Mouse (Mus musculus): Measurements from ENCODE around the gene Tle3.

Gene Tle3

DNA sequence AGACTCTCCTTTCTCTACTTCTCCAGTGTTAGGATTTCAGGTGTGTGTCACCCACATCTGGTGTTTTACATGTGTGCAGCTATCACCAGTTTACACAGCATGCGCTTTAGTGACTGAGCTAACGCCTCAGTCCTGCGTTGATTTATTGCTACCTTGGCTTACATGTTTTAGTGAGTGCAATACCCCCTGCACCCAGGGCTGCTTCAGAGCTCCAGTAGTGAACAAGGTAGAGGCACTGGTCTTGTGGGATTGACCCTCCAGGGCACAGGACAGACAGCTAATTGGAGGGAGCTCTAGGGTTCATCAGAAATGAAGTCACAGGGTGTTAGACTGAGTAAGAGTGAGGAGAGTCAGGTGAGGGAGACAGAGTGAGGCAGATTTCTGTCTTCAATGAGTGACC is 12.4 kb upstream of the Tle3 start:
- no peak for DNase-seq

GRCm38 (mm10) chr9:61360163-61360562 is 12.0 kb upstream of the Tle3 start:
- DNase-seq: no peak

DNA sequence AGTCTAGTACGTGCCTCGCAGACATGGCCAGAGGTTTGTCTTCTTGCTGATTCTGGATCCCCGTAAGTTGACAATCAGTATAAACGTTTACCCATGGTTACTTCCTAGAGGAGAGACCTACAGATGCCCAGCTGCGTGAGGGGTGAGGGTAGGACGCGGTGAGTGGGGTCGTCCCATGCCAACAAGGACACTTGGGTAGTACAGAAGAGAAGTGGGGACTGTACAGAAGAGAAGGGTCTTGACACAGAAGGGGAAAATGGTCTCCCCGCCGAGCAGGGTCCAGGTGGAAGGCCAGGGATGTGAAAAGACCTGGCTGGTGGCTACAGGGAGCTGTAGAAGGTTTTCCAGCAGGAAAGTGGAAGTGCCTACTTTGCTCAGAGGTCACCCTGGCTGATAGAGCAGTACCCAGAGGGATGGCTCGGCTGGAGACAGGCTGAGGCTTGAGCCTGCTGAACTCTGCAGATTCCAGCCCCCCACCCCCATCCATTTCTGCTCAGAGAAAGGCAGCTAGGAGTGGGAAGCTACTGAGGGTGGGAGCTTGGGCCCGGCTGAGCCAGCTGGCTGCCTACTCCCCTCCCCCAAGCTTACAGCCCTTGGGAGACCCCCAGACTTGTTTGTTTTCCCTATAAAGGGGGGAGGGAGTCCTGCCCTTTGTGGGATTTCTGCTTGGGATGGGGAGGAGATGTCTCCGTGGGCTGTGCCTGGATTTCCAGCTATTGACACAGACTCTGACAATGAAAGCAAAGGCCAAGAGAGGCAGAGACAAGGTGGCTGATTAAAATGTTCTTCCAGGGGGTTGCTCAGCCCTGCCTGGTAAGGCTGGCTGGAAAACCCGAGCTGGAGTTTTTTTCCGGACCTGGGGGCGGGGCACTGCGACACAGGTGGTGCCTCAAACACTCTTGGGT is 11.2 kb upstream of the Tle3 start:
- DNase-seq: peak; percentile 53

GRCm38 (mm10) chr9:61363194-61363593 is 9.0 kb upstream of the Tle3 start:
- DNase-seq: no peak

DNA sequence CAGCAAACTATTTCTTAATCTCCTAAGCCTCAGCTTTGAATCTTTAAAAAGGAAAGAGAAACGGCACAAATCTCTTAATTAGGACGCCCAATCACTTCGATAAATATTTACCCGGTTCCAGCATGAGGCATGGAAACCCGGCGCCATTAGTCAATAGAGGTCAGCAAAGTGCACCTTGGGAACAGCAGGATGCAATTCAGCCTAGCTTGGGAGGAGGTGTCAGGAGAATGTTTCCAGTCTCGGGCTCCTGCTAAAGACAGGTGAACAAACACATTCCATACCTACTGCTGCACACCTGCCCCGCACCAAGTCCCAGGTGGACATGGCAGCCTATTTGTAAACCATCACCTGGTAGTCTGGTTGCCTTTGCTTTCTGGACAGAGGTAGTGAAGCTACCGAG is 6.1 kb upstream of the Tle3 start:
- no peak for DNase-seq

DNA sequence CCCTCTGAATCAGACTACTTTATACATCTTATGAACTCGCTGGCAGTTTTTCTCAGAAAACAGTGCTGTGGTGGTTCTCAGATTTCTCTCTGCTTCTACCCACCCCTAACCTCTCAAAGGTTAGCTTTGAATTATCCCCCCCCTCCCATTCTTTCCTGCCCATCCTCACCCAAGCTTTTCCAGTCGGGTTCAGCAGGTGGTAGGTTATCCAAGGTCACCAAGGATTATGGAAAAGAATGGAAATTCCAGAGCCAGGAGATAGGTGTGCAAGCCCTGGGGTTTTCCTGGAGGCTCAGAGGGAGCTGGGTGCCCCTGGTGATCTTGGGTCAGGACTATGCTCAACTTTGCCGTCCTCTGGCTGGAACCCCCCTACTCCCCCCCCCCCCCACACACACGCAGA is 5.0 kb upstream of the Tle3 start:
- DNase-seq: no peak

GRCm38 (mm10) chr9:61367857-61368566 is 4.2 kb upstream of the Tle3 start:
- DNase-seq: no peak

- peak; percentile 64 for DNase-seq
Measured at GRCm38 (mm10) chr9:61368567-61369240, 3.5 kb upstream of the Tle3 start.

GRCm38 (mm10) chr9:61369316-61370273 is 2.6 kb upstream of the Tle3 start:
- DNase-seq: peak; percentile 49

GRCm38 (mm10) chr9:61370454-61370888 is 1.7 kb upstream of the Tle3 start:
- DNase-seq: peak; percentile 99

GRCm38 (mm10) chr9:61370889-61371754 is 1.0 kb upstream of the Tle3 start:
- DNase-seq: peak; percentile 66

GRCm38 (mm10) chr9:61372510-61372975 is 377 bp downstream of the Tle3 start:
- no peak for DNase-seq

DNA sequence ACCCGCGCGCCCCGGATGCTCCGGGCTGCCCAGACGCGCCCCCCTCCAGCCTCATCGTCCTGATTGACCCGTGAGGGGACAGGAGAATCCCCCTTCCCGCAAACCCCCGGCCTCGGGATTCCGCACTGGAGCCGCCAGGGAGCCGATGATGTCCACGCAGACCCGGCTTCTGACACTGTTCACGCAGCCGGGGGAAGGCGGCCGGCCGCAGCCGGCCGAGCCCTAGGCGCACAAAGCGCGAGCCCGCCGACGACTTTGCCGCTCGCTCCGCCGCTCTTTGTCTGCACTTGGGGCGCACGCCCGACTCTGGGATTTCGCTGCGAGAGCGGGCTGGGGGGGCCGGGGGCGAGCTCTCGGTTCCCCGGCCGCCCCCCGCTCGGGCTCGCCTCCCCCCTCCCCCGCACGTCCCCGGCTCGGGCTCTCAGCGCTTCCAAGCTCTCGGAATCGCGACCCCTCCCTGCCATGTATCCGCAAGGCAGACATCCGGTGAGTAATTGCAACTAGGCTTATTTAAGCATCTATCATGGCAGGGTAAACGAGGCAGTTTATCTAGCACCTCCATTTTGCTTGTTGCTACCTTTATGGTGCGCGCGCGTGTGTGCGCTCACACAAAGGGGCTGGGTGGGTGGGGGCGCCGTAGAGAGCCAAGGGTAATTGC is 939 bp downstream of the Tle3 start:
- DNase-seq: no peak

DNA sequence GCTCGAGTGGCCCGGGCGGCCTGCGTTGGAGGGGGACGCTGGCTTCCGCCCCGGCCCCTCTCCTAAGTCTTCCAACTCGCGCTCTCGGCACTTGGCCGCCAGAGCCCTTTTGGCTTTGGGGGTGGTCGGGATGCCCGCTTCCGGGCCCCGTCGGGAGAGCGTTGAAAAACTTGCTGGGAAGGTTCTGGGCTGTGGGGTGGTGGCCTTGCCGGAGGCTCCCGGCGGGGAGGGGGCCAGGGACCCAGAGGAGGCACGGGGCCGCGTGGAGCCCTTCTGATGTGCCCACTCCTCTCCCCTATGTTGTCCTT is 1.4 kb downstream of the Tle3 start:
- DNase-seq: no peak

DNA sequence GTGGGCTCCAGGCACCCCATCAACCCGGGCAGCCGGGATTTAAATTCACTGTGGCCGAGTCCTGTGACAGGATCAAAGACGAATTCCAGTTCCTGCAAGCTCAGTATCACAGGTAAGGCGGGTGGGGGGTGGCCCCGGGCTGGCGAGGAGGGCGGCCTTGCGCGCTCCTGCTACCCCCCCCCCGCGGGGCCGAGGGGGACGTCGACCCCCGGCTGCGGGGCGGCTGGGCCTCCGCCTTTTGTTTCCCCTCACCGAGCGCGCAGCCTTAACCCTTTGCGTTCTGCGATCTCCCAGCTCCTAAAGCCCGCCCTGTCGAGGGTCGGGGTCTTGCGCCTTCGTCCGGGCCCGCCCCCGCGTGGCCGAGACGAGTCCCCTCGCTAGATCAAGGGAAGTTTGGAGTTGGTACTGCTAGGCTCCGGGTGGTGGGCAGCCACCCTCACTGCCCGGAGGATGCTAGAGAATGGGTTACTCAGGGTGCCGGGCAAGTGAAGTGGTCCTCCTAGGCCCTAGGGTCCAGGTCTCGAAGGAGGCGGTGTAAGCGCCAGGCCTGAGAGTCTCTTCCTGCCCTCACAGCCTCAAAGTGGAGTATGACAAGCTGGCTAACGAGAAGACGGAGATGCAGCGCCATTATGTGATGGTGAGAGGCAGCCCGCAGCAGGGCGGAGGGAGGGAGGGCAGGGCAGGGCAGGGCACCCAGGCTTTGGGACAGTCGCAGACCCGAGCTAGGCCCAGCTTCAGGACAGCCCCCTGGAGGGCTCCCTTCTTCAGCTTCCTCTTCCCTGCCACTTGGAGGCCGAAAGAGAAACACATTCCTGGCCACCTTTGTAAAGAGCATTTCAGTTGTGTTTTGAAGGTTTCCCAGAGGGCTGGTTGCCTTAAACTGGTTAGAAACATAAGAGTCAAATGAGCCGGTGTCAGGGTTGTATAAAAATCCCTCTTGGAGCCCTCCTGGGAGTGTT is 2.1 kb downstream of the Tle3 start:
- no peak for DNase-seq

DNA sequence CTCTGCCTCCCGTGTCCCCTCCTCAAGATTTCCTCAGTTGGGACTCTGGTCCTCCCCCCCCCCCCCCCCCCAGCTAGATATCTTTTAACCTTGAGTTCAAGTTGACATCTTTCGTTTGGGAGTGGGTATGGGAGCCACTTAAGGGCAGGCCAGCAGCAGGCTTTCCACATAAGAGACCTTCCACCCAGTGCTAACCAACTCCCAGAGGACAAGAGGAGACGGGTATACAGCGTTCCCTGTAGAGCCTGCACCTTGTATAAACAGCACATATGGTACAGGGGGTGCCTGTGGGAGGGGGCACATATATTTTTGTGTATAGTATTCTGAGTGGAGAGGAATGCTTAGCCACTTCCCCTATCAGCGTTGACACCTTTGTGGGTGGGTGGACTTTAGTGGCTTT is 2.8 kb downstream of the Tle3 start:
- no peak for DNase-seq

- no peak for DNase-seq
Measured at GRCm38 (mm10) chr9:61375802-61376561, 3.8 kb downstream of the Tle3 start.

DNA sequence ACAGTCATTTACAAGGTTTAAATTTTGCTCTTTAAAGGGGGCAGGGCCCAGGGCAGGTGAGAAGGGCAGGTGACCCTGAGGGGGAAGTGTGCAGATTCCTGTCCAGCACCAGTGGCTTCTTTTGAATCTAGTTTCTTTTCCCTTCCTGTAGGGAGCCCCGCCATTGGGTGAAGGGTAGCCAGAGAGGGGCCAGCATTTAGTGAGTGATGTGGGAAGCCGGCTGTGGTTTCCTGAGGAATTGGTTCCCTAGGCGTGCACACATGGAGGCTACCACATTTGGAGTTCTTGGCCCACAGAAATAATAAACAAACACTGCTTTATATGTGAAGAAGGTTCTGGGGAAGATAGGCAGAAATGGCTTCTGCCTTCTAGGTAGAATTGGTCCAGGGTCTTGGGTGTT is 4.5 kb downstream of the Tle3 start:
- DNase-seq: no peak
